Mouse (Mus musculus): ENCODE measurements around the gene Tulp4.
"Not testable (repeated sequence)": the region's sequence is repeated elsewhere in the genome, so short reads cannot be mapped to it uniquely, and the experiment has no call there.

Tulp4 gene

GRCm38 (mm10) chr17:6274693-6275092, 168.5 kb downstream of the Tulp4 start:
- CTCF ChIA-PET = not testable (repeated sequence)

GRCm38 (mm10) chr17:6279205-6279604, 173.0 kb downstream of the Tulp4 start:
- CTCF ChIA-PET = not testable (repeated sequence)

- CTCF ChIA-PET = not testable (repeated sequence)
Observed at GRCm38 (mm10) chr17:6279772-6280171, 173.5 kb downstream of the Tulp4 start.

DNA sequence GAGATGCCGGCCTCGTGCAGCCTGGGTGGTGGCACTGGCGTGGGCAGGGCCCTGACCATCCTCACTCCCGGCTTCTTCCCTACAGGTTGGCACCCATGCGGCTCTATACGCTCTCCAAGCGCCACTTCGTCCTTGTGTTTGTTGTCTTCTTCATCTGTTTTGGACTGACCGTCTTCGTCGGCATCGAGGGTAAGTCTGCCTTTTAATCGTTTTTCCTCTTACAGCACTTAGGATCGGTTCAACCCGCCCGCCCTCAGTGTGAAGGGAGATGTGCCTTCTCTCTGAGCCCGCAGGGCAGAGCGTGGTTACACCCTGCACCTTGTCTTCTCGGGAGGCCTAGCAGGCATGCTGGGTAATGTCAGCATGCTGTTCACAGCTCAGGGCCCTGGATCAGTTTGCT, 174.3 kb downstream of the Tulp4 start:
- CTCF ChIA-PET = not testable (repeated sequence)

DNA sequence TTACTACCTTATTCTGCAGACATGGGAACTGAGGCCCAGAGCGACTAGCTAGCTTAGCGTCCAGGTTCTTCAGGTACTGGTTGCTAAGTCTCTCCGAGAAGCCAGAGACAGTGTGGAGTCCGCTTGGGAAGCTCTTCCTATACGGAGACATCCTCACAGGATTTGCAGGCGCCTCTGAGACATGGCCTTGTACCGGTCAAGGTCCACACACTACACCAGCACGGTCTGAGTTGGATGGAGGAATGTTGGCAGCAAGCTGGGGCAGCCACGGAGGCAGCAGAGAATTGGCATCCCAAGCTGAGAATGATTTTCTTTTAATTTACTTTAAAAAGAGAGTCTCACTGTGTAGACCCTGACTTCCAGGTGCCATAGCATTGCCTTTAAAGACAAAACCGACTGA, 176.9 kb downstream of the Tulp4 start:
- CTCF ChIA-PET = not testable (repeated sequence)

DNA sequence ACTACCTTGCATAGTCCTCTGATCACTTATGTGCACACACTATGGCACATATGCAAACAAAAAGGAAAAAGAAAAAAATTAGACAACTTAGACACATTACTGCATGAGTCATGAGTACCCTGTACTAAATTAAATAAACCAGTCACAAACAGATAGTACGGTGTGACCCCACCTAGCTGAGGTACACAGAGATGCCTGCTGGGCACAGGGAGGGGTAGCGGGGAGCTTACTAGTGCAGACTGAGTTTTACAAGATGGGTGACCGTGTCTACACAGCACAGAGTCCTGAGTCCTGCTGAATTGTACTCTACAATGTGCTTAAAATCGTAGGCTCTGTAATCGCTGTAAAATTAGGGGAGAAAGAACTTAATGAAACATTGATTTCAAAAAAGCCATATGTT, 179.9 kb downstream of the Tulp4 start:
- CTCF ChIA-PET = not testable (repeated sequence)

DNA sequence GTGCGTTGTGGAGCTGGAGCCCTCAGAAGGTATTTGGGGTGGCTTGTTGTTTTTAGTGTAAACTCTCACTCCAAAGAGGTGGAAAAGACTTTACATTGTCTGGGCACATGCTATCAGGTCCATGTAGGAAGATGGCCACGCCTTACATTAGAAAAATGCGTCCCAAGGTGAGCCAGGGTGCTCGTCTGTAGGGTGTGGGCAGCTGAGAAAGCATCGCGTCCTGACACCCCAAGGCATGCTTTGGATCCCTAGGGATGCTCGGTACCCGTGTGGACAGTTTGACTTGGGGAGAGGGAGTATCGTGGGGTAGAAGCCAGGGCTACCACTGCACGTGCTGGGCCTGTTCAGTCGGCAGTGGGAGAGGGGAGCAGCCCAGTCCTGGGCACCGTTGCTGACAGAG, 182.8 kb downstream of the Tulp4 start:
- CTCF ChIA-PET = not testable (repeated sequence)

DNA sequence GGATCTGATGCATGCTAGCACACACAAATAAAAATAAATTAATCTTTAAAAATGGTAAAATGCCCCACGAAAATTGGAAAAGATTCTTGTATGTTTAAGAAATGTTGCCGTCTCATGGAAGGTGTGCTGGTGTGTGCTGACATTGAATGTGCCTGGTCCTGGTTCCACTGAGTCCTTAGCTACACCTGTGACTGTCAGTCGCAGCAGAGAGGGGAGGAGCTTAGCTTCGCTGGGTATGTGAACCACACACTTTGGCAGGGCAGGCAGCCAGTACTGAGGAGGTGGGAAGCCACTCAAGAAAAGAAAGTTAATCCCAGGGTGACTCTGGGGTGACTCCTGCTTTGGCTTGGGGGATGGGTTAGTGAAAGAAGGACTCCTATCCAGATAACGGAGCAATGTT, 187.6 kb downstream of the Tulp4 start:
- CTCF ChIA-PET = not testable (repeated sequence)

GRCm38 (mm10) chr17:6297060-6297795, 191.0 kb downstream of the Tulp4 start:
- CTCF ChIA-PET = not testable (repeated sequence)

GRCm38 (mm10) chr17:6300190-6300863, 194.1 kb downstream of the Tulp4 start:
- CTCF ChIA-PET = not testable (repeated sequence)

Measured in spleen, embryonic (tissue).